Mouse (Mus musculus): ENCODE data around the gene Slc23a4. TPM values are rescaled to one million over a fixed set of nuclear protein-coding genes. Genes with fewer than 3 reads are reported as not detected.

Slc23a4 gene
- polyA plus RNA-seq, 1 experiment from 2014 or later, result 0.70 TPM

- Histone ChIP-seq H3K4me2 (ENCODE audit: low read depth, low read length) (no peak overlapping the region), H3K36me3 (ENCODE audit: control insufficient read depth, insufficient read depth, low read length) (no peaks in the 10 kb centered on the region), H3K27ac (ENCODE audit: low read length) (no peak overlapping the region), H3K4me3 (ENCODE audit: low read length) (no peak overlapping the region), H3K27me3 (ENCODE audit: control insufficient read depth, insufficient read depth, low read depth, low read length) (no peaks in the 10 kb centered on the region), H3K9ac (ENCODE audit: low read length) (no peak overlapping the region), H3K9me3 (ENCODE audit: control insufficient read depth, low read length) (no peaks in the 10 kb centered on the region), H3K4me1 (replicated peaks; ENCODE audit: control insufficient read depth, insufficient read depth, low read length) (no peaks in the 10 kb centered on the region)
- ATAC-seq (ENCODE audit: low read depth), result no peak
- WGBS, result 67% methylated on average over 3 of the region's 3 CpGs
These were observed 8.9 kb downstream of the Slc23a4 start for GRCm38 (mm10) chr6:34979291-34979690.

GRCm38 (mm10) chr6:34971181-34971580, 17.0 kb downstream of the Slc23a4 start:
- ATAC-seq (ENCODE audit: low read depth), result no peak
- H3K9me3 ChIP-seq (ENCODE audit: control insufficient read depth, low read length), result no peaks in the 10 kb centered on the region
- H3K9ac ChIP-seq (ENCODE audit: low read length), result no peak overlapping the region
- H3K4me1 ChIP-seq (replicated peaks; ENCODE audit: control insufficient read depth, insufficient read depth, low read length), result no peaks in the 10 kb centered on the region
- H3K27ac ChIP-seq (ENCODE audit: low read length), result no peak overlapping the region
- no peaks in the 10 kb centered on the region for H3K27me3 ChIP-seq (ENCODE audit: control insufficient read depth, insufficient read depth, low read depth, low read length)
- no peaks in the 10 kb centered on the region for H3K36me3 ChIP-seq (ENCODE audit: control insufficient read depth, insufficient read depth, low read length)
- 33% methylated on average over 3 of the region's 3 CpGs for WGBS
- H3K4me3 ChIP-seq (ENCODE audit: low read length), result no peak overlapping the region
- no peak overlapping the region for H3K4me2 ChIP-seq (ENCODE audit: low read depth, low read length)

GRCm38 (mm10) chr6:34965819-34966539, 22.2 kb downstream of the Slc23a4 start:
- H3K36me3 ChIP-seq (ENCODE audit: control insufficient read depth, insufficient read depth, low read length), result no peaks in the 10 kb centered on the region
- WGBS, result 76% methylated on average over 6 of the region's 6 CpGs
- H3K4me3 ChIP-seq (ENCODE audit: low read length), result no peak overlapping the region

GRCm38 (mm10) chr6:34964550-34964949, 23.7 kb downstream of the Slc23a4 start:
- Histone ChIP-seq H3K9ac (ENCODE audit: low read length) (no peak overlapping the region), H3K4me1 (replicated peaks; ENCODE audit: control insufficient read depth, insufficient read depth, low read length) (no peaks in the 10 kb centered on the region), H3K27me3 (ENCODE audit: control insufficient read depth, insufficient read depth, low read depth, low read length) (no peaks in the 10 kb centered on the region), H3K27ac (ENCODE audit: low read length) (no peak overlapping the region), H3K4me2 (ENCODE audit: low read depth, low read length) (no peak overlapping the region), H3K36me3 (ENCODE audit: control insufficient read depth, insufficient read depth, low read length) (no peaks in the 10 kb centered on the region), H3K9me3 (ENCODE audit: control insufficient read depth, low read length) (no peaks in the 10 kb centered on the region), H3K4me3 (ENCODE audit: low read length) (no peak overlapping the region)
- no peak for ATAC-seq (ENCODE audit: low read depth)
- WGBS, result 80% methylated on average over 2 of the region's 2 CpGs

More at GRCm38 (mm10) chr6:34965819-34966539, 22.2 kb downstream of the Slc23a4 start:
- H3K9me3 ChIP-seq (ENCODE audit: control insufficient read depth, low read length), result no peaks in the 10 kb centered on the region
- H3K27me3 ChIP-seq (ENCODE audit: control insufficient read depth, insufficient read depth, low read depth, low read length), result no peaks in the 10 kb centered on the region
- no peak overlapping the region for H3K4me2 ChIP-seq (ENCODE audit: low read depth, low read length)
- no peak for ATAC-seq (ENCODE audit: low read depth)
- no peak overlapping the region for H3K9ac ChIP-seq (ENCODE audit: low read length)
- no peaks in the 10 kb centered on the region for H3K4me1 ChIP-seq (replicated peaks; ENCODE audit: control insufficient read depth, insufficient read depth, low read length)
- no peak overlapping the region for H3K27ac ChIP-seq (ENCODE audit: low read length)

- Histone ChIP-seq H3K4me3 (ENCODE audit: low read length) (no peak overlapping the region), H3K36me3 (ENCODE audit: control insufficient read depth, insufficient read depth, low read length) (no peaks in the 10 kb centered on the region), H3K9ac (ENCODE audit: low read length) (no peak overlapping the region), H3K9me3 (ENCODE audit: control insufficient read depth, low read length) (no peaks in the 10 kb centered on the region), H3K27me3 (ENCODE audit: control insufficient read depth, insufficient read depth, low read depth, low read length) (no peaks in the 10 kb centered on the region), H3K27ac (ENCODE audit: low read length) (no peak overlapping the region), H3K4me1 (replicated peaks; ENCODE audit: control insufficient read depth, insufficient read depth, low read length) (peaks cover 6% of the 10 kb centered on the region; the same call in 1 of the 2 replicates), H3K4me2 (ENCODE audit: low read depth, low read length) (no peak overlapping the region)
- no peak for ATAC-seq (ENCODE audit: low read depth)
- 84% methylated on average over 7 of the region's 7 CpGs for WGBS
These were observed 29.1 kb downstream of the Slc23a4 start for GRCm38 (mm10) chr6:34959131-34959530.

GRCm38 (mm10) chr6:34955862-34956241, 32.4 kb downstream of the Slc23a4 start:
- Histone ChIP-seq H3K36me3 (ENCODE audit: control insufficient read depth, insufficient read depth, low read length) (no peaks in the 10 kb centered on the region), H3K4me3 (ENCODE audit: low read length) (peak overlapping the region; percentile 20; the same call in 1 of the 2 replicates)
- 31% methylated on average over 8 of the region's 8 CpGs for WGBS

GRCm38 (mm10) chr6:34954926-34955861, 33.0 kb downstream of the Slc23a4 start:
- no peaks in the 10 kb centered on the region for H3K9me3 ChIP-seq (ENCODE audit: control insufficient read depth, low read length)
- 50% methylated on average over 18 of the region's 18 CpGs for WGBS
- peak overlapping the region; percentile 20; the same call in 1 of the 2 replicates for H3K4me3 ChIP-seq (ENCODE audit: low read length)
- no peak overlapping the region for H3K9ac ChIP-seq (ENCODE audit: low read length)
- H3K4me1 ChIP-seq (replicated peaks; ENCODE audit: control insufficient read depth, insufficient read depth, low read length), result peaks cover 6% of the 10 kb centered on the region; the same call in 1 of the 2 replicates
- H3K4me2 ChIP-seq (ENCODE audit: low read depth, low read length), result peak overlapping the region; percentile 48
- H3K36me3 ChIP-seq (ENCODE audit: control insufficient read depth, insufficient read depth, low read length), result no peaks in the 10 kb centered on the region
- ATAC-seq (ENCODE audit: low read depth), result peak; percentile 91
- no peaks in the 10 kb centered on the region for H3K27me3 ChIP-seq (ENCODE audit: control insufficient read depth, insufficient read depth, low read depth, low read length)
- no peak overlapping the region for H3K27ac ChIP-seq (ENCODE audit: low read length)

More at GRCm38 (mm10) chr6:34955862-34956241, 32.4 kb downstream of the Slc23a4 start:
- H3K4me1 ChIP-seq (replicated peaks; ENCODE audit: control insufficient read depth, insufficient read depth, low read length), result peaks cover 6% of the 10 kb centered on the region; the same call in 1 of the 2 replicates
- ATAC-seq (ENCODE audit: low read depth), result no peak
- H3K27me3 ChIP-seq (ENCODE audit: control insufficient read depth, insufficient read depth, low read depth, low read length), result no peaks in the 10 kb centered on the region
- H3K9ac ChIP-seq (ENCODE audit: low read length), result no peak overlapping the region
- no peak overlapping the region for H3K27ac ChIP-seq (ENCODE audit: low read length)
- no peaks in the 10 kb centered on the region for H3K9me3 ChIP-seq (ENCODE audit: control insufficient read depth, low read length)
- H3K4me2 ChIP-seq (ENCODE audit: low read depth, low read length), result peak overlapping the region; percentile 48

- no peak overlapping the region for H3K4me3 ChIP-seq (ENCODE audit: low read length)
- peaks cover 6% of the 10 kb centered on the region; the same call in 1 of the 2 replicates for H3K4me1 ChIP-seq (replicated peaks; ENCODE audit: control insufficient read depth, insufficient read depth, low read length)
- no peaks in the 10 kb centered on the region for H3K9me3 ChIP-seq (ENCODE audit: control insufficient read depth, low read length)
- no peaks in the 10 kb centered on the region; the same call in 1 of the 2 replicates for H3K27me3 ChIP-seq (ENCODE audit: control insufficient read depth, insufficient read depth, low read depth, low read length)
- H3K9ac ChIP-seq (ENCODE audit: low read length), result no peak overlapping the region
- no peak for ATAC-seq (ENCODE audit: low read depth)
- WGBS, result 55% methylated on average over 7 of the region's 7 CpGs
- no peak overlapping the region for H3K4me2 ChIP-seq (ENCODE audit: low read depth, low read length)
- no peaks in the 10 kb centered on the region for H3K36me3 ChIP-seq (ENCODE audit: control insufficient read depth, insufficient read depth, low read length)
- no peak overlapping the region for H3K27ac ChIP-seq (ENCODE audit: low read length)
These were observed 36.1 kb downstream of the Slc23a4 start for GRCm38 (mm10) chr6:34951956-34952667.

Data from lung, embryonic 16.5 days (tissue).